Mouse (Mus musculus) liver, adult 2 months (tissue): ENCODE results near the gene Mrtfa.

Experiments
- CTCF ChIP-seq: fragments of 200-500 bp; IDR thresholded peaks from 2 replicates; pipeline ENCODE4 v1.5.1; 2011; ENCODE audit warnings: low read depth, low read length, control low read depth
- POLR2A ChIP-seq: fragments of 200-500 bp; IDR thresholded peaks from 2 replicates; pipeline ENCODE4 v1.6.1; 2011; ENCODE audit warnings: low read length, control low read depth; ENCODE audit not compliant: insufficient read depth; ENCODE audit errors: extremely low read depth

DNA sequence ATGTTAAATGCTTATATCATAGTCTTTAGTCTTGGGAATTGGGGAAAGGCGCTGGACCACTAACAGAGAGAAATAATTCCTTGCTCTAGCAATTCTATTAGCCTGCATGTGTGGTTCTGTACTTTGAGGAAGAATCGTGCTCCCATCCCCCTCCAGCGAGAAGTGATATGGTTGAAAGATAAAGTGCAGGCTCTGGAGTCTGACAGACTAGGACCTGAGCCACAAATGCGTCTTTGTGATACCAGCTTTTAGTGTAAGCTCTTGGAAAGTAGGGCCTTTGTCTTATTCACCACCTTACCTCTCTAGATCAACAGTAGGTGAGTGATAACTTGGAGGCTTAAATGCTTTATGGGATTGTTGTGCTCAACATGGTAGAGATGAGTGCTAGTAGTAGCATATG lies 209.4 kb downstream of the Mrtfa start:
- TF ChIP-seq CTCF (no peak), POLR2A (no peak)
